Mouse (Mus musculus): ENCODE results near the gene Atg16l1.
A peak's percentile ranks its signal among the peaks of the same experiment; 100 is the strongest.

Atg16l1 gene

DNA sequence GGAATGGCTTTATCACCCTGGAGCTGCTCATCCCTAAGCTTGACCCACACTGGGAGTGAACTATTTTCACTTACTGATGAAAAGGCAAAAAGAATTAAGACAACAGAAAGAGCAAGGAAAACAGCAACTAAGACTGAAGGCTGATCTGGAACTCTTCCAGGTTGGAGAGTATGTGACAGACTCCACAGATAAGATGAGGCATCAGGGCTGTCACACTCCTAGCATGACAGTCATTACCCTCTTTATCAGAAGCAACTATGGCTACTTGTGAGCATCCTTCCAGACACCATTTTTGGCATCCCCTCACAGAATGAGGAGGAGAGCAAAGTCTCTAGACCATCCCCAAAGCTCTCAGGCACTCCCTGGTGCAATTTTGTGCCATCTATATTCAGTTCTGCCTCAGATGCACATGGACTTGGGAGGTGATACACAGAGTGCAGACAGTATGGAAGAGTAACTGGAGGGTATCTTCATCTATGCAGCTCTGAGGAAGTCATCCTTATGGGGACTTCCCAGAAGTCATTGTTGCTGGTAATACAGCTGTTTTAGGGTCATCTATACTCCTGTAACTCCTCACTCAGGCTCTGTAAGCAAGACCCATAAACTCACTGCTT lies 6.2 kb upstream of the Atg16l1 start:
- H3K27me3 ChIP-seq (ENCODE audit: control insufficient read depth, insufficient read depth, low read length, poor library complexity, severe bottlenecking) = no peaks in the 10 kb centered on the region
- DNase-seq (ENCODE audit: low read depth, low spot score) = no peak

DNA sequence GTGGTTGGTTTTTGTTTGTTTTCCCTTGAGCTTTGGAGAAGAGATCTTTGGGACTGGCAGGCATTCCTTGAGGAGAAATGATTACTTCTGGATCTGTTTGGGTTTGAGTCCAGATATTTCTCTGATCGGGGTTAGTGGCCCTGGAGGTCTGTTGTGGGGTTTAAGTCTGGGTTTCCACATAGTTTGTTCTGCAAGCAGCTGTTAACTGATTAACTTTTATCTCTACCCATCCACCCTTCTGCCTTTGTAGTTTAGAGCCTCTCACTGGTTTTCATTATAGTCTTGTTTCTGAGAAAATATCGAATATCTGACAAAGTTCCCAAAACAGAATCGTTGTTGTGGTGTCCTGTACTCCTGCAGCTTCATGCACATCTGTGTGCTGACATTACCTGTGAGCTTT lies 8.2 kb downstream of the Atg16l1 start:
- H3K36me3 ChIP-seq (ENCODE audit: control insufficient read depth, insufficient read depth, low read length, poor library complexity, severe bottlenecking) = peaks cover 21% of the 10 kb centered on the region
- H3K27me3 ChIP-seq (ENCODE audit: control insufficient read depth, insufficient read depth, low read length, poor library complexity, severe bottlenecking) = no peaks in the 10 kb centered on the region
- DNase-seq (ENCODE audit: low read depth, low spot score) = no peak

More for the DNA sequence above, 6.2 kb upstream of the Atg16l1 start:
- no peaks in the 10 kb centered on the region for H3K36me3 ChIP-seq (ENCODE audit: control insufficient read depth, insufficient read depth, low read length, poor library complexity, severe bottlenecking)

DNA sequence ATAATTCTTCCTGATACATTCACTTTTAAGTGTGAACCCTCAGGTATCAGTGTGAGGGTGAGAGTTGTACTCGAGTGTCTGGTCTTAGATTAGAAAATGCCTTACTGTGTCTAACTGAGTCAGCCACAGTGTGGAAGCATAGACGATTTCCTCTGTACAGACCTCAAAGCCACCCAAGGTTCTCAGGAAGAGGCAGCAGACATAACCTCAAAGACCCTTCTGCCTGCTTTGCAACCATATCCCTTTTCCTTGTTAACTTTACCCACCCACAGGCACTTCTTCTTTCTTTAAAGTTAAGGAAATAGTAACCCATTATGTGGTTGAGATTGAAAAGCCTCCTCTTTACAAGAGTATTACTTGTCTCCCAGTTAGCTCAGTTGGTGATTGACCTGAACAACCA lies 10.1 kb downstream of the Atg16l1 start:
- DNase-seq (ENCODE audit: low read depth, low spot score) = no peak
- no peaks in the 10 kb centered on the region for H3K27me3 ChIP-seq (ENCODE audit: control insufficient read depth, insufficient read depth, low read length, poor library complexity, severe bottlenecking)
- peaks cover 24% of the 10 kb centered on the region for H3K36me3 ChIP-seq (ENCODE audit: control insufficient read depth, insufficient read depth, low read length, poor library complexity, severe bottlenecking)

DNA sequence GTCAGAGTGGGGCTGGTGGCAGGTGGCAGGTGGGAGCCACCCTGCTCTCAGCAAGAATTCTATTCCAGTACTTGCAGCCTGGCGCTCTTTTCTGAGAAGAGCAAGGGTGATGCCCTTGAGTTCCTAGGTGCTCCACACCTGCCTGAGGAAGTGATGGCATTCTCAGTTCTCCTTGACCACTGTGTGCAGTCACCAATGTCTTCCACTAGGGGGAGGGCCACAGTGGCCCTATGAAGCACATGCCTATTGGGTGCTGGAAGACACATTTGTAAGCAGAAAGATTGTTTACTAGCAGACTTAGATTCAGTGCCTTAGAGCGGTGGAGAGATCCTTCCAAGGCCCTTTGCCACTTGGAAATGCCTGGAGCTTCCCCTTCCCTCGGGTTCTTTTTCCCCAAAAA lies 10.6 kb downstream of the Atg16l1 start:
- Histone ChIP-seq H3K27me3 (ENCODE audit: control insufficient read depth, insufficient read depth, low read length, poor library complexity, severe bottlenecking) (no peaks in the 10 kb centered on the region), H3K36me3 (ENCODE audit: control insufficient read depth, insufficient read depth, low read length, poor library complexity, severe bottlenecking) (peaks cover 26% of the 10 kb centered on the region)
- DNase-seq (ENCODE audit: low read depth, low spot score) = peak; percentile 84

DNA sequence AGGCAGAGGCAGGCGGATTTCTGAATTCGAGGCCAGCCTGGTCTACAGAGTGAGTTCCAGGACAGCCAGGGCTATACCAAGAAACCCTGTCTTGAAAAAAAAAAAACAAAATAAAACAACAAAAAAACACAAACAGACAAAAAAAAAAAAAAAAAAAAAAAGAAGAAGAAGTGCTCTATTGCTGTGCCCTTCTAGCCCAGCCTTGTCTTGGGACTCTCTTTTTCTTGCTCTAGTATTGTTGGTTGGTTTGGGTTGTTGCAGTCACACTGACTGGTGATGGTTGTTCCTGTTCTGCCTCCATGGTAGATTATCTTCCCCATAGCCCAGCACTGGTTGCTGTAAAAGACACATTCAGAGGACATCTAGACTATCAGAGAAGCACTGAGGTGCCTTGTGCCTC lies 13.6 kb downstream of the Atg16l1 start:
- no peak for DNase-seq (ENCODE audit: low read depth, low spot score)
- Histone ChIP-seq H3K36me3 (ENCODE audit: control insufficient read depth, insufficient read depth, low read length, poor library complexity, severe bottlenecking) (peaks cover 26% of the 10 kb centered on the region), H3K27me3 (ENCODE audit: control insufficient read depth, insufficient read depth, low read length, poor library complexity, severe bottlenecking) (no peaks in the 10 kb centered on the region)

DNA sequence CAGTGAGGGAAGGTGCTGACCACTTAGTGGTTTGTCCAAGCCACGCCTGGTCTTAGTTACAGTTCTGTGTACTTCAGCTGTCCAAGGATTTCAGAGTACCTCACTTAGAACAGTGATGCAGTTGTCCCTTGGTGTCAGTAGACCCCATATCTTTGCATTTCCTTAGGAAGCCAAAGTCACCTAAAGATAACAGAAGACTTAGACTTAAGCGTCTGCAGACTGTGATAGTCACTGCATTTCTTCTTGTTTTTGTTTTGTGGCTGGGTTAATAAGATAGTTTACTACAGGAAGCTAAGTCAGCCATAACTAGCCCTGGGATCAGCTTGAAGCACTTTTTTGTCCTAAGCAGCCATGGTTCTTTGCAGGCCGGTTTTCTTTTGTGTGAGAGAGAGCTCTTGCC lies 14.8 kb downstream of the Atg16l1 start:
- H3K27me3 ChIP-seq (ENCODE audit: control insufficient read depth, insufficient read depth, low read length, poor library complexity, severe bottlenecking) = no peaks in the 10 kb centered on the region
- H3K36me3 ChIP-seq (ENCODE audit: control insufficient read depth, insufficient read depth, low read length, poor library complexity, severe bottlenecking) = peaks cover 22% of the 10 kb centered on the region
- no peak for DNase-seq (ENCODE audit: low read depth, low spot score)

DNA sequence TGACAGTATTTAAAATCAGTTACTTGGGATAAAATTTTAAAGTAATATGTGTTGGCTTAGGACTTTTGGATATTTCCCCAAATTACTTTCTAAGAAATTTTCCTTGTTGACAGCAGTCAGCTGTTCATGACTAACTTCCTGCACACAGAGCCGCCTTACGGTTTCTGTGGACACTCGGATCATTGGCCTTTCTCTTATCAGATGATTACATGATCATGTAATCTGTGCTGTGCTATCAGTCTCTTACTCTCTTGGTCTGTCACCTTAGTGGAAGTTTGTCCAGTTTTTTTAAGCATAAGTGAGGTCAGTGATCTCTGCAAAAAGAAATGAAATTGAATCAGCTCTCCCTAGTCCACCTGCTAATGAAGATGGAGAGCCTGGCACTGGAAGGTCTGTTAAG lies 16.1 kb downstream of the Atg16l1 start:
- no peaks in the 10 kb centered on the region for H3K27me3 ChIP-seq (ENCODE audit: control insufficient read depth, insufficient read depth, low read length, poor library complexity, severe bottlenecking)
- no peak for DNase-seq (ENCODE audit: low read depth, low spot score)
- H3K36me3 ChIP-seq (ENCODE audit: control insufficient read depth, insufficient read depth, low read length, poor library complexity, severe bottlenecking) = peaks cover 26% of the 10 kb centered on the region

DNA sequence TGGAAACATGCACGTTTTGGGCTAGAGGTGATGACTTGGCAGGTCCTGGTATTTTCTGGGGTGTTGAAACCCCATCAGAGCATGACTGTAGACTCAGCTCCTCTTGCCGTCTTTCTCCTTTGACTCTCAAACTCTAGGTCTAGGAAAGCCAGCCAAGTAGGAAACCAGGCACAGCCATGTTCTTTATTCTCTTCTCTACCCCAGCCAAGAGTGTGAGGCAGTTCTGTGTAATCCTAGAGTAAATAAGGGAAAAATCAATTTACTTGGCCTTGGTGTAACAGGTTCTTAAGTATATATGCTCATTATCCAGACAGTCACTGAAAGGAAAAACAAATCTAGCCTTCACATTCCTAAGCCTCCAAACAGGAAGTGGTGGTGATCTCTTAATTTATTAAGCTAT lies 17.7 kb downstream of the Atg16l1 start:
- Histone ChIP-seq H3K36me3 (ENCODE audit: control insufficient read depth, insufficient read depth, low read length, poor library complexity, severe bottlenecking) (peaks cover 26% of the 10 kb centered on the region), H3K27me3 (ENCODE audit: control insufficient read depth, insufficient read depth, low read length, poor library complexity, severe bottlenecking) (no peaks in the 10 kb centered on the region)
- DNase-seq (ENCODE audit: low read depth, low spot score) = no peak

DNA sequence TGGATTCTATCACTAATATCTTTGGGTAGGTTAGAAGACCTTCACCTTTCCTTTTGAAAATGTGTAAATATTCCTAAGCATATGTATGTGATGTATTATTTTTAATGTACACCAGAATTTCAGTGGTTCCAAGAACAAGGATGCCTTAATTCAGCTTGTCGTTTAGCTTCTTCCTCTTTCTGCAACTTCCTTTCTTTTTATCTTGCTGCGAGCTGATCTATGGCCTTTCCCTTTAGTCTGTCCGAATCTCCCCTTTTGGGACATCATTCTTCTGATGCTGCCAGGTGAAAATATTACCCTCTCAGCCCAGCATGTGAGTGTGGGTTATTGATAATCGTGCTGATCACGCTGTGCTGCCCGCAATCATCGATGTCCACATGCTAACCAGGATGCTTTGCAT lies 19.2 kb downstream of the Atg16l1 start:
- no peak for DNase-seq (ENCODE audit: low read depth, low spot score)
- H3K36me3 ChIP-seq (ENCODE audit: control insufficient read depth, insufficient read depth, low read length, poor library complexity, severe bottlenecking) = peaks cover 30% of the 10 kb centered on the region
- H3K27me3 ChIP-seq (ENCODE audit: control insufficient read depth, insufficient read depth, low read length, poor library complexity, severe bottlenecking) = no peaks in the 10 kb centered on the region

DNA sequence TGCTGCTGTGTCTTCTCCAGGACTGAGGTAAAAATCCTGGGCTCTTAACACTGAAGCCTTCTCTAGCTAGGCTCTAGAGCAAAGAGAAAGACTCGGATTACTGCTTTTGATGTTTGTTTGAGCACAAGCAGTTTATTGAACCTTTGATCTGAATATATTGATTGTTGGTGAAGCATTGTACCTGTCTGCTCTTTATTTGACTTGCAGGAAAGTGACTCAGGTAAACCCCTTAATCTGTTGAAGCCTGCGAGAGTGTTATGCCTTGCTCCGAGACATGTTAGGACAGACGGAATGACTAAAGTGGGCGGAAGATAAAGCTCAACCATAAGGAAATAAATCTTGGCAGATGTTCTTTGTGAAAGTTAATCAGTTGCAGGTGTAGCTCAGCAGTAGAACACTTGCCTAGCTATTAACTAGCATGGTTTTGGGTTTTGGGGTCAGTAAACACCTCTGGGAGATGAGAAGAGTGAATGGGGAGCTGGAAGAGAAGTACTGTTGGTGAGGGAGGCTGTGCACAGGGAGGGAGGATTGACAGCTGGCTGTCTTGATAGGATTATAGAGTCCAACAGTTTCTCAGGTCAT lies 23.6 kb downstream of the Atg16l1 start:
- DNase-seq (ENCODE audit: low read depth, low spot score) = no peak
- Histone ChIP-seq H3K36me3 (ENCODE audit: control insufficient read depth, insufficient read depth, low read length, poor library complexity, severe bottlenecking) (peaks cover 30% of the 10 kb centered on the region), H3K27me3 (ENCODE audit: control insufficient read depth, insufficient read depth, low read length, poor library complexity, severe bottlenecking) (no peaks in the 10 kb centered on the region)

DNA sequence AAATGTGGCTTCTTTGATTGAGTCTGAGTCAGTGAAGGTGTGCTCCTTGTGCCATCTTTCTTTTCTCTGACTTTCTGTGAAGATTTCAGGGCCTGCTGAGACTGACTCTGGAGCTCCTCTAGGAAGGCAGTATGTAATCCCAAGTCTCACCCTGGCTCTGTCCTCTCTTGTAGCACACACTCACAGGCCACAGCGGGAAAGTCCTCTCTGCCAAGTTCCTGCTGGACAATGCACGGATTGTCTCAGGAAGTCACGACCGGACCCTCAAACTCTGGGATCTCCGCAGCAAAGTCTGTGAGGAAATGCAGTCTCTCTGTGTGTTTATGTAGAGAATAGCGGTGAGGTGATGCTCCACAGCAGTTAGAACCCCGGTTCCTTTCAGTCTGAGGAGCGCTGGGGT lies 30.0 kb downstream of the Atg16l1 start:
- DNase-seq (ENCODE audit: low read depth, low spot score) = no peak
- peaks cover 14% of the 10 kb centered on the region for H3K36me3 ChIP-seq (ENCODE audit: control insufficient read depth, insufficient read depth, low read length, poor library complexity, severe bottlenecking)
- H3K27me3 ChIP-seq (ENCODE audit: control insufficient read depth, insufficient read depth, low read length, poor library complexity, severe bottlenecking) = no peaks in the 10 kb centered on the region

DNA sequence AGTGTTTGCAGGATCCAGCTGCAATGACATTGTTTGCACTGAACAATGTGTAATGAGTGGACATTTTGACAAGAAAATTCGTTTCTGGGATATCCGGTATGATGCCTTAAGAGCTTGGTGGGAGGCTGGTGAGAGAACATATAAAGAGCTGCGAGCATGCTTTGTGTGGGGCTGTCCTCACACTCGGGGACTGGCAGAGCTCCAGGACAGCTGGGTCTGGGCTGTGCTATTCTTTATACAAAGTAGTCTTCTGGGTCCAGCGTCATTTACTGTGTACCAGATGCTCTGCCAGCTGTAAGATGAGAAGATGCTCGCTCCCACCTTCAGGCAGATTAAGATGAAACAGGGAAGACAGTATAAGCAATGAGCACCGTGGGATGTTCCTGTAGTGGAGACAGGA lies 30.6 kb downstream of the Atg16l1 start:
- Histone ChIP-seq H3K36me3 (ENCODE audit: control insufficient read depth, insufficient read depth, low read length, poor library complexity, severe bottlenecking) (peaks cover 12% of the 10 kb centered on the region), H3K27me3 (ENCODE audit: control insufficient read depth, insufficient read depth, low read length, poor library complexity, severe bottlenecking) (no peaks in the 10 kb centered on the region)
- DNase-seq (ENCODE audit: low read depth, low spot score) = no peak

DNA sequence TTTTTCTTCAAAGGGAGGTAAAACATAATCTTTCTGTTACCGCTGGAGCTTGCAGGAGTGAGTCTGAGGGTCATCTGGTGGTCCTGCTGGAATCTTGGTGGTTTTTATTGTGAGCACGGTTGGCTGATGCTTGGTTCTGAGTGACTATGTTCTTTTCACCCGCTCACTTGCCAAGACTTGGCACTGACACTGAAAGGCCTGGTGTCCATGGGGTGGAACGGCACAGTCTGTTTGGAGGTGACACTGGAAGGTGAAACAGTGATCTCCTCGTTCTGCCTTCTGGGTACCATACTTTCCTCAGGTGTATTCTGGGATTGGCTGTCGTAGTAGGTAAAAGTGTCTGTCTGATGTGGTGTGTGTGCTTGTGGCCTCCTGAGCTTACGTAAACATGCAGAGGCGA lies 34.0 kb downstream of the Atg16l1 start:
- no peak for DNase-seq (ENCODE audit: low read depth, low spot score)
- Histone ChIP-seq H3K27me3 (ENCODE audit: control insufficient read depth, insufficient read depth, low read length, poor library complexity, severe bottlenecking) (no peaks in the 10 kb centered on the region), H3K36me3 (ENCODE audit: control insufficient read depth, insufficient read depth, low read length, poor library complexity, severe bottlenecking) (peaks cover 2% of the 10 kb centered on the region)

DNA sequence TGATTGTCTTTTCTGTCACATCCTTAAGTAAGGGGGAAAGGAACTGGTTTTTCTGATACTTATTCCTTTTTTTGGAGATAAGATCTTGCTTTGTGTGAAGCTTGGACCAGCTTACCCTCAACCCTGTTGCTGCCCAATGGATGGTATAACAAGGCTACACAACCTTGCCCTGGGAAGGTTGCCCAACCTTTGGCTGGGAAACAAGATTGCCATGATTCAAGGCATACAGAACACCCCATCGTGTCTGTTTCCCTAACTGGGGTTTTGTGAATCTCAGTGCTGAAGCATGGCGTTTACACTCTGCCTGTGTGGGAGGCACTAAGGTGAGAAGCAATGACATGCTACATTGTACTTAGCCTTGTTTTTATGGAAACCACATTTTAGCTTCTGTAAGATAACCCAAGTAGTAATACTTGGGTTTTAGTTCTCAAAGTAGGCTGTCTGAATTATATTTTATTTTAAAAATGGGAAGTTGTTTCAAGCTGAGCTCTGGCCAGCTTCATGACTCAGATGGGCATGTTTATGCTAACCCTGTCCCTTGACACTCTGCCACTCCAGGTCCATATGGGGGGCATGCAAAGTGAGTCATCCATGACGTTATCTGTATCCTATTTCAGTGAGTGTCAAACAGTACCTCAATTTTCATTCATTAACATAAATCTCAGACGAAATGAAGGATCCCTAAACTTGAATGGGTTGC lies 36.9 kb downstream of the Atg16l1 start:
- DNase-seq (ENCODE audit: low read depth, low spot score) = no peak
- peaks cover 2% of the 10 kb centered on the region for H3K36me3 ChIP-seq (ENCODE audit: control insufficient read depth, insufficient read depth, low read length, poor library complexity, severe bottlenecking)
- no peaks in the 10 kb centered on the region for H3K27me3 ChIP-seq (ENCODE audit: control insufficient read depth, insufficient read depth, low read length, poor library complexity, severe bottlenecking)

DNA sequence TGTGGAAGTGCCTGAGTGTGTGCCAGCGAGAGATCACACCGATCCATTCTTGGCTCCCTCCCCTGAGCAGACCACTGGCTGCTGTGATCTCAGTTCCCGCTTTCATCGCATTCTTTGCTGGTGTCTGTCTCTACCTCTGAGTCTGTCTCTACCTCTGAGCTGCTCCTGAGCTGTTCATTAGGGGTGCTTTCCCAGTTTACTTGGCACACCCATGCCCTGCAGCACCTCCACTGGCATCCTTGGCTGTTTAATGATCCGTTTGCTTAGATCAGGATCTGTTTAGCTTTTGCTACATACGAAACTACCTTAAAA lies 37.4 kb downstream of the Atg16l1 start:
- H3K27me3 ChIP-seq (ENCODE audit: control insufficient read depth, insufficient read depth, low read length, poor library complexity, severe bottlenecking) = no peaks in the 10 kb centered on the region
- H3K36me3 ChIP-seq (ENCODE audit: control insufficient read depth, insufficient read depth, low read length, poor library complexity, severe bottlenecking) = peaks cover 2% of the 10 kb centered on the region
- no peak for DNase-seq (ENCODE audit: low read depth, low spot score)

DNA sequence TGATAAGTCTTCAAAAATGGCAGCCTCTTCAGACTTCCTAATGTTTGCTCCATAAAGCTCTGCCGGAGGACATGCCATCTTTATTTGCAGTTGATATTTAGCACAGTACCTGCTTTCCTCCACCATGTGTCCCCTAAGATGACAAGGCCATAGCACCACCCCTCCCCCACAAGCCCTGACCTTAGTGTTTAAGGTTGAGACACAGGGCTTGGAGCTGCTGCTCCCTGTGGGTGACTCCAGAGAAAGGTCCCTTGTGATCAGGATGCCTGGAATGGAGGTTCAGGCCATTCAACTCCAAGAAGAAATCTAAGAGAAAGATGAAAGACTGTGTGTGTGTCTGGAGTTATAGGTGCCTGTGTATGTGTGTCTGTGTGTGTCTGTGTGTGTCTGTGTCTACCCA lies 42.0 kb downstream of the Atg16l1 start:
- no peak for DNase-seq (ENCODE audit: low read depth, low spot score)
- no peaks in the 10 kb centered on the region; the same call in 1 of the 2 replicates for H3K36me3 ChIP-seq (ENCODE audit: control insufficient read depth, insufficient read depth, low read length, poor library complexity, severe bottlenecking)
- H3K27me3 ChIP-seq (ENCODE audit: control insufficient read depth, insufficient read depth, low read length, poor library complexity, severe bottlenecking) = no peaks in the 10 kb centered on the region
